Mouse (Mus musculus) embryo, embryonic 9.5 days (tissue): Measurements from ENCODE around the gene Cubn.

ENCODE experiments used
- DNase-seq: peaks from one replicate; pipeline ENCODE4 v3.0.0-alpha.2; 2017; ENCODE audit errors: extremely low spot score

Cubn gene

DNA sequence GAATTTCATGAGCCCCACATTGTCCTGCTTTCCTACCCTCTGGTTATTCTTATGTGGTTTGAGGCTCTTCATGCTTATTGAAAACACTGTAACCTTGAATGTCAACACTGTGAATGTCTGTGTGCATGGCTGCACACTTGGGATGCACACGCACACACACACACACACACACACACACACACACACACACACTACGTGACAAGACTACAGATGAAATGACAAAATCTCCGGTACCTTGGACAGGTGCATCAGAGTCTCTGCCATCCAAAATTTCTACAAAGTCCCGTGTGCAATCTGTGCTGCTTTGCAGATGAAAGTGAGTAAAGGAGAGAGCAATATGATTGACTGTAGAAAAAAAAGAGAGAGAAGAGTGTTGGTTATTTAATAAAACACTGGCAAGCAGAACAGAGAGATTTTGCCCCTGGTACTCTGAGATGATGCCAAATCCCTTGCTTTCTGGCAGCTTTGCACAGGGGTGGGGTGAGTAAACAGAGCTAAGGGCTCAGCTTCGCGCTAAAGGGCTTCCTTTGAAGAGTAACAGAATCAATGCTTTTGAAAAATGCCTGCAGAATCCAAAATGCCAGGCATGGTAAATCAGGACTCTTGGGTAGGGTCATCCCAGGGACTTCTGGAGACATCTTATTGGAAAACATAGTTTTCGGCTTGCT lies 133.6 kb downstream of the Cubn start:
- no peak for DNase-seq

DNA sequence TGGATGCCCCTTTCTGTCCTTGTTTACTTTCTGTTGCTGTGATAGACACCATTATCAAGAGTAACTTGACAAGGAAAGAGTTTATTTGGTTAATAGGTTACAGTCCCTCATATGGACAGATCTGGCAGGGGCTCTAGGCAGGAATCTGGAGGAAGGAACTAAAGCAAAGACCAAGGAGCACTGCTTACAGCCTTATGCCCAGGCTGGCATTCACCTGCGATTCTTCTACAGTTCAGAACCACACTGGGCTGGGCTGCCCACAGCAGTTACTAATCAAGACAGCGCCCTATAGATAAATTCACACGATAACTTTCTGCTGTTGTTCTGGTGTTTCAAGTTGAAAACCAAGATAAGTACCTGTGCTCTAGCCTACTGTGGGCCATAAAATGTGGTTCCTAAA lies 138.8 kb downstream of the Cubn start:
- no peak for DNase-seq

DNA sequence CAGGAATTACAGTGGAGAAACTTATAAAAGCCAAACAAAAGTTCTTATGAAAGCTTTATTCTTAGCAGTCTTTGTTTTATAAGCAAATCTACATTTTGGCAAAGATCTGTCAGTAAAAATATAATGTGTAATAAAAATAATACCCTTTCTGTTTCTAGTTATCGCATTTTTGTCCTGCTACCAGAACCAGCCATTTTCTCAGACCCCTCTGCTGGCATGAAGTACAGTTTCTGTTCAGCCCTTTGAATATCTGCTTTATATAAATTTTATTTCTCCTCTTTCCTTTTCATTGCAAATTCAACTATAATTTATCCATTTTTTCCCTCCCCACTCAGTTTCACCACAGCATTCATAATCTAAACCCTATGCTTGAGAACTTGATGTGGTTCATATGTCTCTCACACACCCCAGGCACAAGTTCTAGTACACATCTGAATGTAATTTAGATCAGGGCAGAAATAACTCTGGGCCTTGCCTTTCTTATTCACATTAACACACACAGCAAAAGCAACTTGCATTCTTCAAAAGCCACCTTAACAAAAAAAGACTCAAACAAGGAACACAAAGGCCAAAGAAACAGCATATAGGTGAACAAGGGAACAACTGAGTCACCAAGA lies 139.4 kb downstream of the Cubn start:
- DNase-seq = no peak

GRCm38 (mm10) chr2:13342325-13342926 lies 149.2 kb downstream of the Cubn start:
- DNase-seq = no peak

DNA sequence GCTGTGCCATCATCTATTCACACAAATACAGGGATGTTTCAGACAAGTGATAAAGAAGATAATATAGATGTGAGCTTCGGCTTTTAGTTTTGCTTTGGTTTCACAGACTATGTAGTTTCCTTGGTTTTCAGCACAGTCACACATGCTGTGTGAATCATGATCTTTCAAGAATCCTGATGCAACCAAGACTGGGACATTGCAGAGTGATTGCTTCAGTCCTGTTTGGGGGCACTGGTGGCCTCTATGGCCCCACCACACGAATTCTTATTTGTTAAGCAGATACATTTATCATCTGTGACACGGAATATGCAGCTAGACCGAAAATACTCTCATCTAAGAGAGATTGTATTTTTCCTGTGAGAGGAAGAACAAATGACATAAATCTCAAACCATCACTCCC lies 156.2 kb downstream of the Cubn start:
- no peak for DNase-seq

- no peak for DNase-seq
Measured at GRCm38 (mm10) chr2:13329754-13330417, 161.7 kb downstream of the Cubn start.

DNA sequence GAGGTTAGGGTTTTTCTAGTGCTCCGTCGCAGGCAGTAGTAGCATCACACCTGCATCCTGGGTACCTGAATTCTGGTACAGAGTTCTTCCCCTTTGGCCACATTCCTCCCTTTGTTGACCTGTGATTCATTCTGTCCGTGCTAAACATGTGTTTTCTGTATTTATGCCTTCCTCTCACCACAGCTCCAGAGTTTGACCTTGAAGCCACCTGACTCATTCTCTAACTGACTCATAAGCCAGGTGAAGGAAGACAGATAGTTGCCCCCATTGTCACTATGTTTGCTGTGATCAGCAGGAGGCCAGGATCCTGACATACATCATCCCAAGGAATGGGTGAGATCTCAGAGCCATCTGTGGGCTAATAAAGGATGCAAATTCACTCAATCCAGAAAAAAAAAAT lies 188.2 kb downstream of the Cubn start:
- DNase-seq = no peak

DNA sequence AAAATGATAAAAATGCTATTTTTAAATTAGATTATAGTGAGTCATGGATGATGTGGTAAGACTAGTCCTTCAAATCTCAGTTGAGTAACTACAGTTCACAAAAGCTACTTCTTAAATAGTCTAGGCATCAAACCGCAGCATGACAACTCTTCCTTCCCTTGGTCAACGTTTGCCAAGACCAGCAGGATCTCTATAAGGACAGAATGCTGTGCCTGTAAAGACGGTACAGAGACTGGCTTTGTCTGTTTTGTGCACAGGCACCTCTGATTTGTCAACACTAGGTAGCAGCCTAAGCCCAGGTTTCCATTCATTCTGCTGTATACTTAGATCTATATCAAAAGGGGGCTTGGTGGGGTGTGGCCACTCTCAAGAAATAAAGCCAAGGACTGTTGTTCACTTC lies 192.6 kb downstream of the Cubn start:
- DNase-seq = peak; percentile 13

GRCm38 (mm10) chr2:13297733-13298132 lies 193.9 kb downstream of the Cubn start:
- DNase-seq = no peak

DNA sequence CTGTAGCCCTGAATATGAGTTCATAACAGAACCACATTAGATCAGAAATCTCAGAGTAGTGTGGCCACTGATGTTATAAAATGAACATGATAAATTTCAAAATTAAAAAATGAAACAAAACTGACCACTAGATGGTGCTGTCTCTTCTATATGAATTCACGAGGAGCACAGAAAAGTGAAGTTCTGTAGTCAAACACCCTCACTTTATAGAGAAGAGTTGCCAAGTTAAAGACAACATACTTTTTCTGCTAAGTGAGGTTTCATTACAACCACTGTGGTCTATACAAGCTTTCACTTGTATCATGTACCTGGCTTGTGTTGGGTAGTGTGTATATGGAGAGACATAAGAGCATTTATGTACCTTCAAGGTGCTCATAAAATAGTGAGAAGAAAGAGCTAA lies 201.0 kb downstream of the Cubn start:
- DNase-seq = peak; percentile 39

DNA sequence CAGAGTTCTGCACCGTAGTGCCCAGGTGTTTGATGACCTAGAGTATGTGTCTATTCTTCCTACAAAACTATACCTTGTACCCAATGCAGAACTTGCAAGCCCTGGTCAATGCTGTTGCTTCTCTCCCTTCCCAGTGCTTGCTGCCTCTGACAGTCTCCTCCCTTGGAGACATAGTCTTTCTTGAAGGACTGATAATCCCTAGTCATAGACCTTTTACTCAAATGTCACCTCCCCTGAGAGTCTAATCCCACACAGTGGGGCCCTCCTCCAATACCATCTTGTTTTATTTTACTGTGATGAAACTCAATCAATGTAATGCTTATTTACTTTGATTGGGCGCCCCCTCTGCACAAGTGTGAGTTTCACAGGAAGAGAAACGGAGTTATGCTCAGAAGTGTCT lies 201.5 kb downstream of the Cubn start:
- DNase-seq = no peak

DNA sequence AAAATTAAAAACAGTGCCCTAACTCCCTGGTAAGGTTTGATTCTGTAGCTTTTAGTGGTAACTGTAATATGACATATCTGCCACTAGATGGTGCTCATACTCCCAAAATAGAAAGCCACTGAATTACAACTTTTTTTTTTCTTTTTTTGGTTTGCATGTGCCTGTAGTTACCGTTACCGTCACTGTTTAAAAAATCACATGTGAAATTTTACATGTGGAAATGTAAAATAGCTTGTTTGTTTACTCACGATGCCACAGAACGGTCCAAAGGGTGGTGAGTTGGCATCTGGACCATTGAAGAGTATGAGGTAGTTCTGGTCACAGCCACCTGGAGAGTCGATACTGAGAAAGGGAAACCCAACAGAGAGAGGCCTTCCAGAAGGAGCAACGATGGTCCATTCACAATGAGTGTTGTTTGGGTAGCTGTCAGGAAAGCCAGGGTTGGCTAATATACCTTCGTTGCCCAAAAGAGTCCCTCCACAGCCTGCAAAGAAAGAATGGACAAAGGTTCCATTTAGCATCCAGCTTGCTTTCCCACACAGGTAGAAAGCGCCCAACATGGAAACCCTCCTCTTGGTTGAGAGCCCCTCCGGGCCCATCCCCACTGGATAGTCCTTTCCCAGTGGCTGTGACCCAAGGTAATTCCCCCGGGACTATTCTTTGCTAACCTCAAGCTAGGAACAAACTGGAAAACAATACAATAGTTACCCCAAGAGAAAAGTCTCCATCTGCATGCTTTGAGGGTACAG lies 213.3 kb downstream of the Cubn start:
- peak; percentile 13 for DNase-seq

DNA sequence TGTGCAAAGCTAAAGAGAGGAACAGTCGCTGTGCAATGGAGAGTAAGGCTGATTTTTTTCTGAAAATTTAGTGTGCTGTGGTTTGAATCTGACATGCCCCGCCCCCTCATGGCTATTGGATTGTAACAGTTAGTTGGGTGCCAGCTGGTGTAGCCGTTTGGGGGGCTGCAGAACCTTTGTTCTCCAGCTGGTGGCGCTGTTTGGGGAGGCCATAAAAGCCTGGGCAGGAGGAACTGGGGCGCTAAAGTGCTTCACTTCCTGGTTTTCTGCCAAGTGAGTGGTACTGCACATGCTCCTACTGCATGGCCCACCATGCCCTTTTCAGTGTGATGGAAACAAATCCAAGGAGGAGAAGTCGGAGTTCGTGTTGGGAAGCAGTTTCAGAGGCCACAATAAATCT lies 215.7 kb downstream of the Cubn start:
- no peak for DNase-seq

DNA sequence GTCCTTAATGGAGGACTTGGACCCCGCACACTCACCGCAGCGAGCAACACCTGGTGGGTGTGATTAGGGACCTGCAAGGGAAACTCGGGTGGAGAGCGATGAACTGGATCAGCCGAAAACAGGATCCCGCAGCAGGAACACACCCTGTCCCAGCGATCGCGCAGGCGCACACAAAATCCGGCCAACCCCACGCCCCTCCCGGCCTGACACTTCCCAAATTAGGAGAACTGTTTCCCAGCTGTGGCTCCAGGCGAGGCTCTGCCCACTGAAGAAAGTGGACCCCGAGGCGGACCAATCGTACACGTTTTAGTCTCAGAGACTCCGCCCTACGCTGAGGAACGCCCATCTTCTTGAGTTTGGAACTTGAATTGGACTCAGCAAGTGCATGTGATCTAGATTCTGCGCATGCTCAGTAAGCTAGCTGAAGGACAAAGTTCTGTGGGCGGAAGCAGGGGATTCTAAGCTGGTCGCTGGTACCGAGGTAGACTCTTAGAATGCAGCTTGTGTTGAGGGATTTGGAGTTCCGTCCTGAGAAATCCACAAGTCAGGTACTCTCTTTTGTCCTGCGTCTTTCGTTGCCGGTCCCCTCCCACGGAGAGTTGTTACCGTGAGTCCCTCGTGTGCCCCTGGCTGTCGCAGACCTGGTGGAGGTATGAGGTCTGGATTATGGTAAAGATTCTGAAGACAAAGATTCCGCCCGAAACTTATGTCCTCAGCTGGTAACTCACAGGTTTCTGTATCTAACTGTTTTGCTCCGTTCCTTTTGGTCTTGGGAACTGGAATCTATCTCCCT lies 220.3 kb downstream of the Cubn start, which contains the start of gene Rsu1:
TSS of gene Rsu1 (minus strand) at position 251 of the 793 bp plus-strand sequence.
- DNase-seq = peak; percentile 92

GRCm38 (mm10) chr2:13270736-13271135 lies 220.9 kb downstream of the Cubn start:
- no peak for DNase-seq

DNA sequence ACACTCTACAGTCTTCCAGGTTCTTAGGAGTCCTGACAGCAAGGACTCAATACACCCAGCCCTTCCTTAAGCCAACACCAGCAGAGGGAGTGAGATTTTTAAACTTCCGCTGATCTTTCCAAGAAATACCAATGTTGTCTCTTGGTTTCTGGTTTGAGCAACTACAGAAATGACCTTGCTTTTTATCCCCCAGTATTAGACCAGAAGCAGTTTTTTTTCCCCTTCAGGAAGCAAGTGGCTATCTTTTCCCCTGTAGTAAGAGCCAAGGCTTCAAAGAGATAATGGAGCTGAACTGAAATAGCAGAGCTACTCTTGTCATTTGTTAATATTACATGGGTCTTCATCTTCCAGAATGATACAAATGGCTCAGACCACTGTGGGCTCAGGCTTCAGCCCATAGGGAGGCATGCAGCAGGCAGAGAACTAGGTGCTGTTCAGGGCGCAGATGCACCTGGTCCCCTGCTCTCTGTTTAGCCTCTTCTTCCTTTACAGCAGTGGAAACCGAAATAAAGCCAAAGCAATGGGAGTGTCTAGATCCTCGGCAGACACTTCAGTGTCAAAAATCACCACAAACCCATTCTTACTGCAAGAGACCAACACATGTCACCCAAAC lies 222.8 kb downstream of the Cubn start:
- DNase-seq = no peak

- DNase-seq = peak; percentile 51
Measured at GRCm38 (mm10) chr2:13264875-13265274, 226.7 kb downstream of the Cubn start.

GRCm38 (mm10) chr2:13263150-13263549 lies 228.5 kb downstream of the Cubn start:
- no peak for DNase-seq

GRCm38 (mm10) chr2:13258606-13259005 lies 233.0 kb downstream of the Cubn start:
- no peak for DNase-seq

DNA sequence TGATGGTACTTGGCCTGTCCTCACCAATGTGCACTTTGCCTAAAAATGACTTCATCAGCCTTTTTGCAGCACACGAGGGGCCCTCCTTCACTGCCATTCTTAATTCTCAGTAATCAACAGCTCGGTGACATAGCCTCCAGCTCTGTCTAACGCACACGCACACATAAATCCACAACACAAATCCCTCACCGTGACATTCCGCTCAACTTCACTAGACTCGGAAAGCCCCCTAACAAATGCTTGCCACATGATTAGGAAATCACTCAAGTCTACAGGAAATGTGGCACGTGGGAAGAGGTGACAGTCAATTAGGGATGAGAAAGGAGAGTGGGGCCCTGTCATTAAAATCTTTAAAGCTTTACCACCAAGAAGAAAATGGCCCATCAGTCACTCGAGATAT lies 250.9 kb downstream of the Cubn start:
- no peak for DNase-seq
